Mouse (Mus musculus) stomach, embryonic 15.5 days (tissue): ENCODE results near the gene Tpst2. TPM values are rescaled to one million over a fixed set of nuclear protein-coding genes. Genes with fewer than 3 reads are reported as not detected.

ENCODE experiments used
- ATAC-seq: fragments of 200-750 bp; cut with Nextera tagmentation; 2 replicates; pipeline ENCODE4 v1.8.0; 2017; ENCODE audit warnings: low read depth, moderate number of reproducible peaks, moderate TSS enrichment; ENCODE audit not compliant: insufficient read depth, low FRiP score
- H3K27ac ChIP-seq: fragments of 300-500 bp; sonication (generic); 2 replicates; pipeline ENCODE4 v1.5.1; 2015; ENCODE audit warnings: mild to moderate bottlenecking, inconsistent platforms
- H3K27me3 ChIP-seq: fragments of 300-500 bp; sonication (generic); replicated peaks from 2 replicates; pipeline ENCODE4 v1.6.1; 2015; ENCODE audit warnings: inconsistent platforms
- H3K36me3 ChIP-seq: fragments of 300-500 bp; sonication (generic); 2 replicates; pipeline ENCODE4 v1.6.1; 2015; ENCODE audit warnings: inconsistent platforms
- H3K4me1 ChIP-seq: fragments of 300-500 bp; sonication (generic); 2 replicates; pipeline ENCODE4 v1.6.1; 2015; ENCODE audit warnings: inconsistent platforms
- H3K4me2 ChIP-seq: fragments of 300-500 bp; sonication (generic); 2 replicates; pipeline ENCODE4 v1.6.1; 2015; ENCODE audit warnings: mild to moderate bottlenecking, inconsistent platforms
- H3K4me3 ChIP-seq: fragments of 300-500 bp; sonication (generic); replicated peaks from 2 replicates; pipeline ENCODE4 v1.5.1; 2015; ENCODE audit warnings: inconsistent platforms
- H3K9ac ChIP-seq: fragments of 300-500 bp; sonication (generic); 2 replicates; pipeline ENCODE4 v1.6.1; 2015; ENCODE audit warnings: inconsistent platforms
- H3K9me3 ChIP-seq: fragments of 300-500 bp; sonication (generic); 2 replicates; pipeline ENCODE4 v1.6.1; 2016; ENCODE audit warnings: inconsistent platforms
- WGBS: fragments of 180-500 bp; shearing (Covaris S2); methylation state at CpG from one replicate; pipeline ENCODE4 v1.1.7; 2015; 5-methylcytosine and 5-hydroxymethylcytosine counted together
- polyA plus RNA-seq: library from polyadenylated mRNA; unstranded; fragments of >200 nt; fragmentation: Nextera tagmentation; extraction: Ambion mirVana; gene quantifications from 2 replicates; pipeline ENCODE4 v1.2.1, GENCODE M21; 2015

Tpst2 gene
- polyA plus RNA-seq, 1 experiment from 2014 or later: 44.4 TPM

DNA sequence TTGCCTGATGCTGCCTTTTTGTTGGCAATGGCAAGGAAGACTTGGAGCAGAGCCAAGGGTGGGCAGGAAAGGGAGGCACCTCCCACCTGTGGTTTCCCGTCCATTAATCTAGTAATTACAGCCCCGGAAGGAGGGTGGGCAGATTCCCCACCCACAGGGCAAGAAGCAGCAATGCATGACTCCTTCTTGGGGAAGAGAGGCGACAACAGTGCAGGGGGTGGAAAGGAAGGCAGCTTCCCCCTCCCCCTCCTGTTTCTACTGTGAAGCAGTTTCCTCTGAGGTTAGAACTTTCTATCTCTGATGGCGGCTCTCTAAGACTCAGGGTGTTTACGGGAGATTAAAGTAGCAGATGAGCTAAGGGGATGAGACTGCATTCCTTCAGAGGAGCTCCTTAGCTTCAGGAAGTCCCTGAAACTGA, 34.1 kb upstream of the Tpst2 start:
- 50% methylated on average over 5 of the region's 5 CpGs for WGBS
- no peak overlapping the region for H3K4me3 ChIP-seq
- H3K4me1 ChIP-seq: peaks cover 6% of the 10 kb centered on the region; the same call in 1 of the 2 replicates
- H3K27me3 ChIP-seq: no peaks in the 10 kb centered on the region
- H3K4me2 ChIP-seq: no peak overlapping the region
- no peak overlapping the region for H3K27ac ChIP-seq
- H3K9me3 ChIP-seq: no peaks in the 10 kb centered on the region
- no peak overlapping the region for H3K9ac ChIP-seq
- no peak for ATAC-seq
- H3K36me3 ChIP-seq: no peaks in the 10 kb centered on the region

GRCm38 (mm10) chr5:112243041-112243440, 33.5 kb upstream of the Tpst2 start:
- 46% methylated on average over 5 of the region's 5 CpGs for WGBS
- H3K4me2 ChIP-seq: no peak overlapping the region
- H3K36me3 ChIP-seq: no peaks in the 10 kb centered on the region
- H3K27me3 ChIP-seq: no peaks in the 10 kb centered on the region
- 0 out of 2 replicates have a peak, but pooled peaks cover 3% of the 10 kb centered on the region for H3K4me1 ChIP-seq
- no peak overlapping the region for H3K4me3 ChIP-seq
- no peaks in the 10 kb centered on the region for H3K9me3 ChIP-seq
- H3K27ac ChIP-seq: no peak overlapping the region
- no peak overlapping the region for H3K9ac ChIP-seq
- ATAC-seq: no peak

DNA sequence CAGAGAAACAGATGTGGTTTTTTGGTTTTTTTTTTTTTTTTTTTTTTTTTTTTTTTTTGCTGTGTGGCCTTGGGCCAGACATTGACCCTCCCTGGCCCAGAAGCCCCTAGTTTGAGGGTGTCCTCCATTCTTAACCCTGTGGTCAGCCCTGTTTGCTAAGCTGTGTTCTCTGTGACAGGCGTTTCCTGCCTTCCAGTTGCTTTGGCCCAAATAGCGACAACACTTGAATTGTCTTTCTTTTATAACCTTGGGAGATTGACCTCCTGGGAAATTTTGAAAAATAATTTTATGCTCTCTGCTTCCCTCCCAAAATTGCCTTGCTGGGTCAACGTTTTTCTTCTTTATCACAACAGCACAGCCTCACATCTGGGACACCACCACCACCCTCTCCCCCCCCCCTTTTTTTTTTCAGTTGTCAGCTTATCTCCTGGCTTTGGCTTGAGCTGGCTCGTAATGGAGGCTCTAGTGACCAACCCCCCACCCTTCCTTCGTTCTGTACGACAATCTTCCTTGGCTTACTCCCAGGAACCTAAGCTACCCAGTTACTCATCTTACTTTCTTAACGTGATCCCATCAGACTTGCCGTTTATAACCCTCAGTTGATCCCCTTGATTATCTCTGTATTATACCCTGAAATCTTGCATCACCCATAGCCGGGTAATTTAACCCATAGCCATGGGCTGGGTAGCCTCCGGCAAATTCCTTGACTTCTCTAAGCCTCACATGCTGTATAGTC, 32.8 kb upstream of the Tpst2 start:
- ATAC-seq: no peak
- Histone ChIP-seq H3K27me3 (no peaks in the 10 kb centered on the region), H3K4me1 (0 out of 2 replicates have a peak, but pooled peaks cover 3% of the 10 kb centered on the region), H3K36me3 (no peaks in the 10 kb centered on the region), H3K27ac (no peak overlapping the region), H3K9ac (no peak overlapping the region), H3K4me3 (no peak overlapping the region), H3K9me3 (no peaks in the 10 kb centered on the region), H3K4me2 (no peak overlapping the region)
- 50% methylated on average over 10 of the region's 10 CpGs for WGBS

GRCm38 (mm10) chr5:112244275-112244562, 32.3 kb upstream of the Tpst2 start:
- H3K9me3 ChIP-seq: no peaks in the 10 kb centered on the region
- WGBS: 69% methylated on average over 1 of the region's 1 CpGs
- H3K4me1 ChIP-seq: 0 out of 2 replicates have a peak, but pooled peaks cover 3% of the 10 kb centered on the region
- H3K36me3 ChIP-seq: no peaks in the 10 kb centered on the region
- H3K4me2 ChIP-seq: no peak overlapping the region
- no peak overlapping the region for H3K9ac ChIP-seq
- no peaks in the 10 kb centered on the region for H3K27me3 ChIP-seq
- no peak overlapping the region for H3K4me3 ChIP-seq
- ATAC-seq: no peak
- H3K27ac ChIP-seq: no peak overlapping the region

DNA sequence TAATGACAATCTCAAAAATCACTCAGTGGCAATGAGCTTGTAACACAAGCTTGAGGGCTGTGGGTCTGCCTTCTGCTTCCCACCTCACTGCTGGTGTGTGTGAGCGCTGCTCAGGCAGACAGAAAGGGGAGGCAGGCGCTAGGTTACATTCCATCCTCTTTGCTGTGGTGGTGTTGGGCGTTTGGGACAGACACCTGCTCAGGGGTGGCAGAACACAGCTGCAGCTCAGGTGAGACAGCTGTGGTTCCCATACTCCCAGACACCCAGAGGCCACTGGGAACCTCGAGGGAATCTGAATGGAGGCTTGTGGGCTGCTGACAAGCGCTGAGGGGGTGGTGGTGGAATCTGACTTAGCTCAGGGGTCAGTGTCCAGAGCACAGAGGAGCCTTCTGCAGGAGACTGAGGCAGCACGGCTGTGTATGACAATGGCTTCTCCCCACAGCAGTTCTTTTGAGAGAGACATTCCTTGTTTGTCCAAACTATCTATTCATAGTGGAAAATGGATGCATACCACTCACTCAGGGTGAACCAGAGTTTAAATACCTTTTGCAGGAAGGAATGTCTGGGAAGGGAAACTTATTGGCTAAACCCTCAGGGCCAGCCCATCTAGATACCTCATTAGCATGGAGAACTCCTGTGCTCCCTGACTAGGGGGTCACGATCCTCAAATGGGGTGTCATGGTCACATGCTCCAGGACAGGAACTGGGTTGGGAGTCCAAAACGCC, 31.4 kb upstream of the Tpst2 start:
- no peaks in the 10 kb centered on the region for H3K36me3 ChIP-seq
- WGBS: 42% methylated on average over 8 of the region's 8 CpGs
- no peak overlapping the region for H3K4me2 ChIP-seq
- no peak for ATAC-seq
- H3K27me3 ChIP-seq: 0 out of 2 replicates have a peak, but pooled peaks cover 4% of the 10 kb centered on the region
- no peak overlapping the region for H3K4me3 ChIP-seq
- 0 out of 2 replicates have a peak, but pooled peaks cover 3% of the 10 kb centered on the region for H3K4me1 ChIP-seq
- H3K9me3 ChIP-seq: no peaks in the 10 kb centered on the region
- no peak overlapping the region for H3K9ac ChIP-seq
- H3K27ac ChIP-seq: no peak overlapping the region

GRCm38 (mm10) chr5:112247399-112247798, 29.1 kb upstream of the Tpst2 start:
- Histone ChIP-seq H3K9me3 (no peaks in the 10 kb centered on the region), H3K36me3 (no peaks in the 10 kb centered on the region), H3K4me1 (no peaks in the 10 kb centered on the region), H3K27ac (no peak overlapping the region), H3K27me3 (0 out of 2 replicates have a peak, but pooled peaks cover 4% of the 10 kb centered on the region), H3K9ac (no peak overlapping the region), H3K4me2 (no peak overlapping the region), H3K4me3 (no peak overlapping the region)
- ATAC-seq: no peak
- WGBS: 42% methylated on average over 8 of the region's 8 CpGs

DNA sequence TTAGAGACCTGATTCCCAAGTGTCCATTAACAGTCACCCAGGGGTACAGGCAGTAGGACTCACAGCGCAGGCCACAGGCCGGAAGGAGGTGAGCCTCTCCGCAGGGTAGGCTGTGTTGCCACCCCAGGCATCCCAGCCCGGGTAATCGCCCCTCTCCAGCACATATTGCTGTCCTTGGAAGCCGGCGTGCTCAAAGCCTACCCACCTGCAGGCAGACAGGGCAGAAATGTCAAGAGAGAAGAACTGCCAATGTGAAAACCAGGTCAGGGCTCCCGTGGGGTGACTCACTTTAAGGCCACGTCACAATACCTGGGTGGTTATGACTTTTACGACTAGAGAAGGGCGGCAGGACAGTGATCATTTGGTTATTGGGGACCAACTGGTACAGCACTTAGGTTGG, 27.4 kb upstream of the Tpst2 start:
- no peaks in the 10 kb centered on the region for H3K9me3 ChIP-seq
- H3K4me3 ChIP-seq: no peak overlapping the region
- 83% methylated on average over 11 of the region's 11 CpGs for WGBS
- no peaks in the 10 kb centered on the region for H3K36me3 ChIP-seq
- H3K4me2 ChIP-seq: no peak overlapping the region
- H3K27ac ChIP-seq: no peak overlapping the region
- 0 out of 2 replicates have a peak, but pooled peaks cover 4% of the 10 kb centered on the region for H3K27me3 ChIP-seq
- no peak overlapping the region for H3K9ac ChIP-seq
- ATAC-seq: no peak
- no peaks in the 10 kb centered on the region for H3K4me1 ChIP-seq

DNA sequence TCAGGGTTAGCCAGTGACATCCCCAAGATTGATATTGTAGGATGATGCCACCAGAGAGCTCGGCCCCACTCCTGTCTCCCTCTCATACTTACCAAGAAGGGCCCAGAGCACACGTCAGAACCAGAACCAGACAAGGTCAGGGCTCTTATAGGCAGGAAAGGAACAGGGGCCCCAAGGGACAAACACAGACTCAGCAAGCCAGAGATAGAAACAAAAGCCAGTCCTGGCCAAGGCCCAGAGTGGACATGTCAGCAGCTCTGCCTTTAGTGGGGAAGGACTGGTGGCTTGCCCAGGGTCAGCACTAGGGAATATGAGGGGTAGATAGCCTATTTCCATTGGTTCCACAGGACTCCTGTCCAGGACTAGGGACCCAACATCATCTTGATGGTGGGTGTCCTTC, 24.1 kb upstream of the Tpst2 start, which contains the start of gene Cryba4:
TSS of gene Cryba4 (minus strand) at position 119 of the 400 bp plus-strand sequence.
- 54% methylated on average over 2 of the region's 2 CpGs for WGBS
- H3K9ac ChIP-seq: no peak within 1 kb of the TSS
- no peak within 1 kb of the TSS for H3K4me2 ChIP-seq
- H3K27me3 ChIP-seq: 0 out of 2 replicates have a peak, but pooled peaks cover 4% of the 10 kb centered on the region
- H3K36me3 ChIP-seq: no peaks in the 10 kb centered on the region
- H3K4me1 ChIP-seq: peaks cover 5% of the 10 kb centered on the region; the same call in 1 of the 2 replicates
- ATAC-seq: no peak
- no peak within 1 kb of the TSS for H3K4me3 ChIP-seq
- H3K9me3 ChIP-seq: no peaks in the 10 kb centered on the region
- H3K27ac ChIP-seq: no peak within 1 kb of the TSS

DNA sequence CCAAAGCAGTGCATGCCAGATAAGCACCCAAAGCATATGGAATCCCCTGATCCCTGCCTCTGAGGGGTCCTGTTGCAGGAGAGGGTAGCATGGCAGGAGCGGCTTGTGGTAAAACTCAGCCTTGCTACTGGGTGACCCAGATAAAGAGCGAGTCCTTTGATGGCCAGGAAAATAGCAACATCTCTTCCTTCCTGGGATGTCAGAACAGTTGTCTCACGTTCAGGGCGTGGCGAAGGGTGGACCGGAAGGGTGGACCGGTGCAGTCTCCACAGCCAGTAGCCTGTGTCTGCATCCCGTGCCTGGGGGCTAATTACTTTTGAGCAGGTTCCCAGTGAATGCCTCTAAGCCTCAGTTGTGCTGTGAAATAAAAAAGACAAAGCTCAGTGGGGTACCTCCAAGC, 23.3 kb upstream of the Tpst2 start:
- 53% methylated on average over 8 of the region's 8 CpGs for WGBS
- Histone ChIP-seq H3K36me3 (no peaks in the 10 kb centered on the region), H3K9me3 (no peaks in the 10 kb centered on the region), H3K27ac (no peak overlapping the region), H3K27me3 (0 out of 2 replicates have a peak, but pooled peaks cover 4% of the 10 kb centered on the region), H3K4me3 (no peak overlapping the region), H3K9ac (no peak overlapping the region), H3K4me1 (peaks cover 5% of the 10 kb centered on the region; the same call in 1 of the 2 replicates), H3K4me2 (no peak overlapping the region)
- no peak; the same call in 1 of the 2 replicates for ATAC-seq

GRCm38 (mm10) chr5:112254282-112254806, 22.1 kb upstream of the Tpst2 start:
- Histone ChIP-seq H3K4me3 (no peak overlapping the region), H3K36me3 (no peaks in the 10 kb centered on the region), H3K4me1 (peaks cover 5% of the 10 kb centered on the region; the same call in 1 of the 2 replicates), H3K27me3 (0 out of 2 replicates have a peak, but pooled peaks cover 4% of the 10 kb centered on the region), H3K9ac (no peak overlapping the region), H3K9me3 (no peaks in the 10 kb centered on the region), H3K27ac (no peak overlapping the region), H3K4me2 (no peak overlapping the region)
- 70% methylated on average over 7 of the region's 7 CpGs for WGBS
- no peak for ATAC-seq

GRCm38 (mm10) chr5:112255426-112255825, 21.1 kb upstream of the Tpst2 start, which contains the start of gene Crybb1:
Crybb1 (plus strand) TSS chr5:112255815.
- Histone ChIP-seq H3K36me3 (no peaks in the 10 kb centered on the region), H3K9ac (no peak within 1 kb of the TSS), H3K4me2 (no peak within 1 kb of the TSS), H3K4me1 (peaks cover 5% of the 10 kb centered on the region; the same call in 1 of the 2 replicates), H3K4me3 (no peak within 1 kb of the TSS), H3K27ac (no peak within 1 kb of the TSS), H3K27me3 (no peaks in the 10 kb centered on the region), H3K9me3 (no peaks in the 10 kb centered on the region)
- WGBS: 53% methylated on average over 3 of the region's 3 CpGs
- no peak for ATAC-seq

DNA sequence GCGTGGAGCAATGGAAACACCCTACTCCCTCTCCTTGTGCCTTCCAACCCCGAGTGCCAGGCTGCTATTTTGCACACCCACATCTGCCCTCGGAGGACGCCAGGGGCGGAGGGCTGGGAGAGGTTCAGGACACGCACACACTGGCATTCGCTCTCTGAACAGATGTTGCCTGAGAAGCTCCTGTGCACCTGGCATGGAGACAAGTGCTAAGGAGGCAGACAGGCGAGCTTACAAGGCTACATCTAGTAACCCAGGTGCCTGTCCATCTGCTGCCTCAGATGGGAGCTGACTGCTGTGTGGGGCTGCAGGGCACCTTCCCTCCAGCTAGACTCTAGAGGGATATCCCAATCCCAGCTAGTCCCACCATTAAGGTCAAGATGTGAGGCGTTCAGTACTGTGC, 20.0 kb upstream of the Tpst2 start:
- no peak overlapping the region for H3K4me3 ChIP-seq
- ATAC-seq: no peak
- H3K4me1 ChIP-seq: peaks cover 5% of the 10 kb centered on the region; the same call in 1 of the 2 replicates
- 76% methylated on average over 9 of the region's 9 CpGs for WGBS
- H3K36me3 ChIP-seq: no peaks in the 10 kb centered on the region
- no peak overlapping the region for H3K9ac ChIP-seq
- H3K27me3 ChIP-seq: no peaks in the 10 kb centered on the region
- H3K9me3 ChIP-seq: no peaks in the 10 kb centered on the region
- H3K27ac ChIP-seq: no peak overlapping the region
- H3K4me2 ChIP-seq: no peak overlapping the region
